Mouse (Mus musculus) stomach, embryonic 16.5 days (tissue): Measurements from ENCODE around the gene Metap1. TPM values are rescaled to one million over a fixed set of nuclear protein-coding genes. Genes with fewer than 3 reads are reported as not detected.

ENCODE experiments used
- ATAC-seq: fragments of 200-750 bp; cut with Nextera tagmentation; 2 replicates; pipeline ENCODE4 v1.8.0; 2017; ENCODE audit warnings: moderate number of reproducible peaks, moderate TSS enrichment; ENCODE audit not compliant: insufficient read depth, low FRiP score
- H3K27ac ChIP-seq: fragments of 300-500 bp; sonication (generic); 2 replicates; pipeline ENCODE4 v1.5.1; 2014; ENCODE audit warnings: low read length
- H3K27me3 ChIP-seq: fragments of 300-500 bp; sonication (generic); 2 replicates; pipeline ENCODE4 v1.6.1; 2014; ENCODE audit warnings: low read length, control low read depth, mixed read lengths; ENCODE audit not compliant: control insufficient read depth, insufficient read depth
- H3K36me3 ChIP-seq: fragments of 300-500 bp; sonication (generic); 2 replicates; pipeline ENCODE4 v1.6.1; 2014; ENCODE audit warnings: low read length; ENCODE audit not compliant: control insufficient read depth, insufficient read depth
- H3K4me1 ChIP-seq: fragments of 300-500 bp; sonication (generic); 2 replicates; pipeline ENCODE4 v1.6.1; 2014; ENCODE audit warnings: low read length, control low read depth, mixed read lengths; ENCODE audit not compliant: control insufficient read depth, insufficient read depth
- H3K4me2 ChIP-seq: fragments of 300-500 bp; sonication (generic); 2 replicates; pipeline ENCODE4 v1.6.1; 2014; ENCODE audit warnings: low read depth, low read length, mixed read lengths
- H3K4me3 ChIP-seq: fragments of 300-500 bp; sonication (generic); replicated peaks from 2 replicates; pipeline ENCODE4 v1.5.1; 2014; ENCODE audit warnings: mild to moderate bottlenecking, low read length
- H3K9ac ChIP-seq: fragments of 300-500 bp; sonication (generic); 2 replicates; pipeline ENCODE4 v1.6.1; 2014; ENCODE audit warnings: low read length
- H3K9me3 ChIP-seq: fragments of 300-500 bp; sonication (generic); replicated peaks from 2 replicates; pipeline ENCODE4 v1.6.1; 2016; ENCODE audit warnings: low read length, control low read depth; ENCODE audit not compliant: control insufficient read depth
- WGBS: fragments of 180-500 bp; shearing (Covaris S2); extraction: QIAGEN DNeasy Blood & Tissue Kit; methylation state at CpG from one replicate; pipeline ENCODE4 v1.1.7; 2014; 5-methylcytosine and 5-hydroxymethylcytosine counted together
- polyA plus RNA-seq: library from polyadenylated mRNA; unstranded; fragments of >200 nt; fragmentation: Nextera tagmentation; extraction: Ambion mirVana; gene quantifications from 2 replicates; pipeline ENCODE4 v1.2.1, GENCODE M21; 2015

Gene Metap1
- 50.0 and 53.4 TPM in 2 replicates for polyA plus RNA-seq

DNA sequence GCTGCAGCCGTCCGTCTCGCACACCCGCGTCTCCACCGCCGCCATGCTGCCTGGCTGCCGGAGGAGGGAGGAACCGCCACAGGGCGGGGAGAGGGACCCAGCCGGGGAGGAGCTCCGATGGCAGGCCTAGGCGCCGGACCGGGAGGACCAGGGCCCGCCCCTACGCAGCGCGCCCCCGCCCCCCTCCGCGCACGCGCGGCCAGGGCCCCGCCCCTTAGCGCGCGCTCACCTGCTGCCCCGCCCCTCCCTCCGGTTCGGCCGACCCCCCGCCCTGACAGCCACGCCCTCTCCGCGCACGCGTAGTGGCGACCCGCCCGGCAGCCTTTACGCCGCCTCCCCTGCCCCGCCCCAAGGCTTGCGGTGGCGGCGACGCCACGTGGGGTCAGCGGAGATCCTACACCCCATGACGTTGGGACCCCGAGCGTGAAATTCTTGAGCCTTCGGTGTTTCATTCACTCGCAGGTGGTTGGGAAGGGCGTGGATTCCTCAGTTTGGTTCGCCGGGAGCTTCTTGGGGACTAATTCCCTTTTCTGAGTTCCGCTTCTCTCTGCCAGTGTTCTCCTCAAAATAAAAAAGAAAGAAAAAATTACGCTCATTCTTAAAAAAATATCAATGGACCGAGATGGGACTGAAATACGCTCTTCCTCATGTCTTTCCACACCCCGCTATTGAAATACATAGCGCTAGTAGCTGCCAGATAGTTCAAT, at the start of gene Metap1:
Gene Metap1 (minus strand): TSS at position 189 of the 707 bp plus-strand sequence.
- WGBS = 1% methylated on average over 55 of the region's 65 CpGs
- peak within 1 kb of the TSS; percentile 81 for H3K4me2 ChIP-seq
- H3K27me3 ChIP-seq = no peaks in the 10 kb centered on the region
- peak within 1 kb of the TSS; percentile 76 for H3K27ac ChIP-seq
- peak within 1 kb of the TSS; percentile 88 for H3K9ac ChIP-seq
- H3K36me3 ChIP-seq = peaks cover 6% of the 10 kb centered on the region; the same call in 1 of the 2 replicates
- peak; percentile 99 for ATAC-seq
- no peaks in the 10 kb centered on the region for H3K9me3 ChIP-seq
- peaks cover 10% of the 10 kb centered on the region; the same call in 1 of the 2 replicates for H3K4me1 ChIP-seq
- peak within 1 kb of the TSS; percentile 71 for H3K4me3 ChIP-seq

DNA sequence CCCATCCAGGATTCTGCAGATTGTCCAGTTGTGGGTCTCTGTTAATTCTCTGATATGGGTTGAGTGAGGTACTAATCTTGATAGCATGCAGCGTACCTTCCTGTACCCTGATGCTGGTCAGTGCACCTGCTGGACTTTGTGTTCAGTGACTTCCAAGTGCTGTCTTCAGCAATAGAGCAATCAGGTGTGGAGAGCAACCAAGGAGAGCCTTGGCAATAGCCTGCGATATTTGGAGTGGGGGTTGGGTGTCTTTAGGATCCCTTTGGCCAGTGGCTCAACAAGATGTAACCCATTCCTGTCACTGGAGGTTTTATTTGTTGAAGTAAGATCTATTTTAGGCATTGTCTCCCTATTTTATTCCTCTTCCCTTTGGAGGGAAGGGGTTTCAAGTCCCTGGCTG, 46.7 kb upstream of the Metap1 start:
- Histone ChIP-seq H3K4me3 (no peak overlapping the region), H3K27me3 (no peaks in the 10 kb centered on the region), H3K4me2 (no peak overlapping the region), H3K36me3 (peaks cover 3% of the 10 kb centered on the region; the same call in 1 of the 2 replicates), H3K9ac (no peak overlapping the region), H3K27ac (no peak overlapping the region), H3K4me1 (peaks cover 7% of the 10 kb centered on the region), H3K9me3 (no peaks in the 10 kb centered on the region)
- 93% methylated on average over 2 of the region's 2 CpGs for WGBS
- no peak for ATAC-seq

DNA sequence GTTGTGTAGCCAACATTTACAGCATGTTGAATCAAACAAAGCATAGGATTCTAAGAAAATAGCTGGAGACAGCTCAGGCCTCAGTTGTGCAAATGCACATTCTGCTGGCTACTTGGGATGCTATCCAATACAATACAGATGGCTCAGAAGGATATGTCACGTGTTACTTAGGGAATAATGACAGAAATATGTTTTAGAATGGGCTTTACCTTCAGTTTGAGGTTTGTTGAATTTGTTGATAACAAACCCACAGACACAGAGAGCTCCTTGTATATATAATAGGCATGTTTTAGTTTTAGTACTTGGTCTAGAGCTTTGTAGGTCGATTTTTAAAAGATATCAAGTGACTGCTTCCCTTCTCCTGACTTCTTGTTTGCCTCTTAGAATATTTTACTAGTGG, 43.4 kb upstream of the Metap1 start:
- Histone ChIP-seq H3K4me3 (no peak overlapping the region), H3K9me3 (no peaks in the 10 kb centered on the region), H3K27ac (no peak overlapping the region), H3K9ac (no peak overlapping the region), H3K4me1 (peaks cover 22% of the 10 kb centered on the region), H3K36me3 (peaks cover 3% of the 10 kb centered on the region; the same call in 1 of the 2 replicates), H3K27me3 (no peaks in the 10 kb centered on the region), H3K4me2 (no peak overlapping the region)
- WGBS = 31% methylated on average over 2 of the region's 2 CpGs
- no peak for ATAC-seq

DNA sequence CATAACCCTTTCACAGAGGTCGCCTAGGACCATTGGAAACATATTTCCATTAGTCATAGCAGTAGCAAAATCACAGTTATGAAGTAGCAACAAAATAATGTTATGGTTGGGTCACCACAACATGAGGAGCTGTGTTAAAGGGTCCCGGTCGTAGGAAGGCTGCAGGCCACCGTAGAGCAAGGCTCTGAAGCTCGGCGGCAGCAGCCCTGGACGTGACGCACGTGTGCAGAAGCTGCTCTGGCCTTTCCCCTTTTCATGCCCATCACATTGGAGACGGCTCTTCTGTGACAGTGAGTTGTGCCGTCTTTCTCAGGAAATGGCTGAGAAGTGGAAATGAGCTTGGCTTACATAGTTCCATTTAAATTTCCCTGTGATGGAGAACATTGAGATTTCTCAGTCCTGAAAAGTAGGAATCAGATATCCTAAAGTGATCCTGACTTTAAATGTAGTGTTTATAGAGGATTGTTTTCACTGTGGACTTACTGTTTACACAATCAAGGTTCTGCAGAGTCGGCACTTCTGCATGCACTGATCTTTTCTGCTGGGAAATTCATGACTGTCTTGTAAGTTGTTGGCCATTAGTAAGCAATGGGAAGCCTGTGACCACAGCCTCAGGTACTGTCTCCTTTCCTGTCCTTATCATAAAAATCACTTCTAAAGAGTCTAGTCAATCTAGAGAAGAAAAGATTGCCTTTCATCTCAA, 42.3 kb upstream of the Metap1 start:
- H3K9me3 ChIP-seq = no peaks in the 10 kb centered on the region
- no peak overlapping the region for H3K4me3 ChIP-seq
- H3K27ac ChIP-seq = 0 out of 2 replicates have a peak overlapping the region, but pooled peaks have one; percentile 10
- peaks cover 22% of the 10 kb centered on the region for H3K4me1 ChIP-seq
- 0 out of 2 replicates have a peak overlapping the region, but pooled peaks have one; percentile 21 for H3K4me2 ChIP-seq
- H3K27me3 ChIP-seq = no peaks in the 10 kb centered on the region
- H3K9ac ChIP-seq = no peak overlapping the region
- peaks cover 3% of the 10 kb centered on the region; the same call in 1 of the 2 replicates for H3K36me3 ChIP-seq
- 33% methylated on average over 12 of the region's 12 CpGs for WGBS
- ATAC-seq = no peak

DNA sequence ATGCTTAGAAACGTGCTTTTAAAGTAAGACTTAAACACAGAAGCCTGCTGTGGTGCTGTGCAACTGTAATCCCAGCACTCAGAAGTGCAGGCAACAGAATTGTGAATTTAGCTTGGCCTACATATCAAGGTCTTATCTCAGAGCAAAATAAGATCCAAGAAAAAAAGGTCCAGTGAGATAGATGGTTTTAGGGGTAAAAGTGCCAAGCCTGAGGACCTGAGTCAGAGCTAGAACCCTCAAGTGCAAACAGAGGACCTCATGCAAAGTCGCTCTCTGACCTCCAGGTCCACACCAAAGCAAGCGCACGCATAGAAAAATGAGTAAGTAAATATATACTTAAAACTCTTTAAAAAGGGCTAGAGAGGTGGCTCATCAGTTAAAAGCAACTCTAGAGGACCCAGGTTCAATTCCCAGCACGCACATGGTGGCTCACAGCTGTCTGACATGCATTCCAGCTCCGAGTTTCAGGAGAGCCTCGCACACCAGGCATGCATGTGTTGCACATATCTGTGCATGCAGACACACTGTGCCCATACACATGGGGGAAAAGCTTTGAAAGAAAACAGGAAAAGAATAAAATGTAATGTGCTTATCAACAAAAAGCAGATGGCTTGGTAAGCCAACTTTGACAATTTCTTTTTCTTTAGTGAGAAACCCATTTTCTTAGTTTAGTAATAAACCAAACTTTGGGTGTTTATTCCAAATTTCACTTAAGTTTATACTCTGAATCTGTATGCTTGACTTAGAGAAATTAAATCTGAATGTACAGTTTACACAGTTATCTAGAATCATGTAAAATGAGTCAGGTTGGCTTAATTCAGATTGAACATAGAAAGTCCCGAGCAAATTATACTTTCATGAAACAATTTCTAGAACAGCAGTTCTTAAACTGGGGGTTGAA, 41.5 kb upstream of the Metap1 start:
- Histone ChIP-seq H3K4me2 (no peak overlapping the region), H3K27ac (no peak overlapping the region), H3K27me3 (no peaks in the 10 kb centered on the region), H3K9ac (no peak overlapping the region), H3K36me3 (no peaks in the 10 kb centered on the region), H3K4me1 (peaks cover 28% of the 10 kb centered on the region), H3K9me3 (no peaks in the 10 kb centered on the region), H3K4me3 (no peak overlapping the region)
- no peak for ATAC-seq
- WGBS = 51% methylated on average over 8 of the region's 8 CpGs

DNA sequence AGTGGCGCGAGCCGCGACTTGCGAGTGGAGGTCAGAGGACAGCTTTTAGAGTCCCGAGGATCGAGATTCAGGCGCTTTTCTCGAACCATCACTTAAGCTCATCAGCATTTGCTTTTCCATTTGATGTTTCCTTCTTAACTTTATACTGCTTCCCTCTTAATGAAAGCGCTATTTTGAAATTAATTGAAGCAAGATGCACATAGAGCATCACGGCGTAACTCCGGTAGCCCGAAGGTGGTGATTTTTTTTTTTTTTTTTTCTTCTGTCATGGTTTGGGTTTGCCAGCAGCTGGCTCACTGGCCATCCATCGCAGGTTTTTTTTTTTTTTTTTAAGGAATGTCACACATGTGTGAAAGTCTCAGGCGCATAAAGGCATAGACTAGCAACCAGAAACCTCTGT, 39.0 kb upstream of the Metap1 start:
- Histone ChIP-seq H3K4me1 (peaks cover 32% of the 10 kb centered on the region), H3K4me2 (peak overlapping the region; percentile 63), H3K9ac (peak overlapping the region; percentile 99), H3K4me3 (peak overlapping the region; percentile 95), H3K27ac (no peak overlapping the region), H3K27me3 (no peaks in the 10 kb centered on the region), H3K9me3 (no peaks in the 10 kb centered on the region), H3K36me3 (no peaks in the 10 kb centered on the region)
- 2% methylated on average over 16 of the region's 16 CpGs for WGBS
- no peak for ATAC-seq

DNA sequence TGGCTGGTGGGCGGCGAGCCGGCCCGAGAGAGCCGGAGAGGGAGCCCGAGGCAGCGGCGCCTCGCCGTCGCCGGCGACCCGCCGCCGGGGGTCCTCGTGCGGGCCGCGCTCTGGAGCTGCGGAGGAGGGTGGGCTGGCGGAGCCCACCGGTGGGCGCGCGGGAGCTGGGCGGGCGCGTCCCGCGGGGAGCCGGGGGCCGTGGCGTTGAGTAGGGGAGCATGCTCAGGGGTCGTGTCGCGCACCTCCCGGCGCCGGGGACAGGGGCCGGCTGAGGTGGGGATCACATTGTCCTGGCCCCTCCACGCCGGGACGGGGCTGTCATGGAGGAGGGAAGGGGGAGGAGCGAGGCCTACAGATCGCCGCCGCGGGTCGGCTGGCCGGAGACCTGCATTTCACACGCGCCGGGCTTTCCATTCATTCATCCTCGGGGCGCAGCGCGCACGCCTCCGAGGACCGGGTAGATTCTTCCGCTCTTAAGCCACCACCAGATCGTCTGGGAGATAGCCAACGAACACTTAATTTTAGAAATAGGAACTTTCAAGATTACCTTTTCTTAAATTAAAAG, 38.4 kb upstream of the Metap1 start:
- ATAC-seq = peak; percentile 60
- Histone ChIP-seq H3K4me3 (peak overlapping the region; percentile 95), H3K4me1 (peaks cover 32% of the 10 kb centered on the region), H3K9ac (peak overlapping the region; percentile 99), H3K27me3 (no peaks in the 10 kb centered on the region), H3K4me2 (peak overlapping the region; percentile 63), H3K36me3 (no peaks in the 10 kb centered on the region), H3K9me3 (no peaks in the 10 kb centered on the region), H3K27ac (peak overlapping the region; percentile 90)
- under 1% methylated on average over 58 of the region's 64 CpGs for WGBS

DNA sequence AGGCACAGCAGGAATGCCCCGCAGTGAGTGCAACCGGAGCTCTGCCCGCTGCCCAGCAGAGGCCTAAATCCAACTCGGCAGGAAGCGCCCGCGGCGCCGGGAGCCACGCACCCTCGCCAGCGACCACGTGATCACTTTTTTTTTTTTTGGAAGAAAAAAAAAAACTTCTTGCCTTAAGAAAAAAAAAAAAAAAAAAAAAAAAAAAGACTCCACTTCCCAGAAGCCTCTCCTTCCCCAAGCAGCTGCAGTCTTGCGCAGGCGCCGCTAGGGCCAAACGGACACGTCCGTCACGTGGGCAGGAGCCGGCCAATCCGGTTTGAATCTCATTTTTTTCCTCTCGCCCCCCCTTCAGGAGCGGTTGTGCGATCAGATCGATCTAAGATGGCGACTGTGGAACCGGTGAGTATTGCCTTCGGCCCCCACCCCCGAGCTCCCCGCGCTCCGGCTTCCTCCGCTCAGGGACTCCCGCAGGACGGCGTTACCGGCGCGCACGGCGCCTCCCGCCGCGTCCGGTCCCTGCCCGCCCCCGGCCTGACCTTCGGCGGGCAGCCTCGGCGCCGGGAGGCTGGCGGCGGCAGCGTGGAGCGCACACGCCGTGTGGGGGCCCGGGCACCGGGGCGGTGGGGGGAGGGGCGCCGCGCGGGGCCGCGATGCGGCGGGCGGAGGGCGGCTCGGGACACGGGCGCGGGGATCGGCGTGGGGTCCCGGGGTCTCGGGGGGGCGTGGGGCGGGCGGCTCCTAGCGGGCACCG, 37.8 kb upstream of the Metap1 start:
- Histone ChIP-seq H3K27ac (peak overlapping the region; percentile 98), H3K4me2 (peak overlapping the region; percentile 96), H3K27me3 (no peaks in the 10 kb centered on the region), H3K36me3 (no peaks in the 10 kb centered on the region), H3K9me3 (no peaks in the 10 kb centered on the region), H3K9ac (peak overlapping the region; percentile 99), H3K4me3 (peak overlapping the region; percentile 95), H3K4me1 (peaks cover 32% of the 10 kb centered on the region)
- under 1% methylated on average over 81 of the region's 85 CpGs for WGBS
- peak; percentile 96 for ATAC-seq
